Mouse (Mus musculus) spleen, adult 2 months (tissue): ENCODE data around the gene Hnrnpl. TPM values are rescaled to one million over a fixed set of nuclear protein-coding genes. Genes with fewer than 3 reads are reported as not detected.
A peak's percentile ranks its signal among the peaks of the same experiment; 100 is the strongest.
"Not testable (repeated sequence)": the region's sequence is repeated elsewhere in the genome, so short reads cannot be mapped to it uniquely, and the experiment has no call there.

Source experiments
- DNase-seq, 2 experiments: peaks; one replicate each; pipeline versions ENCODE4 v3.0.0 to v3.0.0-alpha.2; 2012 to 2021; ENCODE audit warnings: low spot score in 2 of 2, low read depth in 1 of 2
- H3K27ac ChIP-seq: fragments of 200-500 bp; 2 replicates; pipeline ENCODE4 v1.5.1; 2012; ENCODE audit warnings: low read length, inconsistent platforms; ENCODE audit not compliant: insufficient read depth
- H3K27me3 ChIP-seq: fragments of 200-500 bp; 2 replicates; pipeline ENCODE4 v1.6.1; 2012; ENCODE audit warnings: mild to moderate bottlenecking, moderate library complexity, low read length, inconsistent platforms; ENCODE audit not compliant: control insufficient read depth, insufficient read depth
- H3K36me3 ChIP-seq: fragments of 200-500 bp; 2 replicates; pipeline ENCODE4 v1.6.1; 2012; ENCODE audit warnings: mild to moderate bottlenecking, low read length, inconsistent platforms; ENCODE audit not compliant: control insufficient read depth, insufficient read depth
- H3K4me1 ChIP-seq: fragments of 200-500 bp; 2 replicates; pipeline ENCODE4 v1.6.1; 2011; ENCODE audit warnings: inconsistent platforms; ENCODE audit not compliant: control insufficient read depth, insufficient read depth, insufficient read length
- H3K4me3 ChIP-seq: fragments of 200-500 bp; 2 replicates; pipeline ENCODE4 v1.5.1; 2011; ENCODE audit warnings: mild to moderate bottlenecking, inconsistent platforms; ENCODE audit not compliant: insufficient read depth, insufficient read length; ENCODE audit errors: extremely low read depth
- CTCF ChIP-seq: fragments of 200-500 bp; IDR thresholded peaks from 2 replicates; pipeline ENCODE4 v1.5.1; 2011; ENCODE audit warnings: mild to moderate bottlenecking, inconsistent platforms; ENCODE audit not compliant: insufficient read depth, insufficient read length, insufficient replicate concordance; ENCODE audit errors: extremely low read depth
- POLR2A ChIP-seq: fragments of 200-500 bp; IDR thresholded peaks from 2 replicates; pipeline ENCODE4 v1.6.1; 2011; ENCODE audit warnings: low read depth, low read length, inconsistent platforms
- WGBS: fragments of 180-500 bp; shearing (Covaris S2); methylation state at CpG from one replicate; pipeline ENCODE4 v1.1.7; 2018; 5-methylcytosine and 5-hydroxymethylcytosine counted together
- polyA plus RNA-seq: library from polyadenylated mRNA; depleted of rRNA; stranded (reverse); fragments of >200 nt; gene quantifications from 2 replicates; pipeline ENCODE4 v1.2.3, GENCODE M21; 2012; rRNA removed

The Hnrnpl gene
- polyA plus RNA-seq, 1 experiment = 209 TPM

DNA sequence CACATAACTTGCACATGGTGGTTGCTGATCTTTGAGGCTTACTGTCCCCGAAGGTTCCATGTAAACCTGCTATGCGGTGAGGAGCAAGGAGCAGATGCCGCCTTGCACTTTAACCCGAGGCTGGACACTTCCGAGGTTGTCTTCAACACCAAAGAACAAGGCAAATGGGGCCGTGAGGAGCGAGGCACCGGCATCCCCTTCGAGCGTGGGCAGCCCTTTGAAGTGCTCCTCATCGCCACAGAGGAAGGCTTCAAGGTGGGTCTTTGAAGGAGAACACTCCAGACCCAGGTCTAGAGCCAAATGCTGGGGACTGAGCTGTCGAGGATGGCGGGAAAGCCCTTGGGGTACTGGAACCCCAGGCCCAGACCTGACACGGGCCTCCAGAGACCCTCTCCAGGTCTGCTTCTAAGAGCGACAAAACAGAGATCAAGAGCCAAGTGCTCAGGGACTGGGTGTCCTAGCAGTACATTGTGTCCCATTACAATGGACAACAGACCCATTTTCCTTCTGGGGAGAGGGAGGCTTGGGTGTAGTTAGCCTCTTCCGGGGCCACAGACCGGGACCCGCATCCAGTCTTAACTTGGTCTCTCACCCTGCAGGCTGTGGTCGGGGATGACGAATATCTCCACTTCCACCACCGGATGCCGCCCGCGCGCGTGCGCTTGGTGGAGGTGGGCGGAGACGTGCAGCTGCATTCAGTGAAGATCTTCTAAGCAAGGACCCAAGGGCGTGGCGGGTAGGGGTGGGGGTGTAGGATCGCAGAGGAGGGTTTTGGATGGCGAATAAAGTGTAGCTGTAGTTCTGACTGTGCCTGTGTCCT, 57.4 kb downstream of the Hnrnpl start:
- WGBS = 25% methylated on average over 33 of the region's 33 CpGs
- peaks cover 15% of the 10 kb centered on the region; the same call in 1 of the 2 replicates for H3K4me1 ChIP-seq
- peak overlapping the region; percentile 88 for H3K27ac ChIP-seq
- peak; percentile 85 to 92 for DNase-seq
- peak overlapping the region; percentile 49; the same call in 1 of the 2 replicates for H3K4me3 ChIP-seq
- H3K27me3 ChIP-seq = no peaks in the 10 kb centered on the region
- no peak for TF ChIP-seq CTCF
- TF ChIP-seq POLR2A = peak; percentile 69
- no peaks in the 10 kb centered on the region for H3K36me3 ChIP-seq

DNA sequence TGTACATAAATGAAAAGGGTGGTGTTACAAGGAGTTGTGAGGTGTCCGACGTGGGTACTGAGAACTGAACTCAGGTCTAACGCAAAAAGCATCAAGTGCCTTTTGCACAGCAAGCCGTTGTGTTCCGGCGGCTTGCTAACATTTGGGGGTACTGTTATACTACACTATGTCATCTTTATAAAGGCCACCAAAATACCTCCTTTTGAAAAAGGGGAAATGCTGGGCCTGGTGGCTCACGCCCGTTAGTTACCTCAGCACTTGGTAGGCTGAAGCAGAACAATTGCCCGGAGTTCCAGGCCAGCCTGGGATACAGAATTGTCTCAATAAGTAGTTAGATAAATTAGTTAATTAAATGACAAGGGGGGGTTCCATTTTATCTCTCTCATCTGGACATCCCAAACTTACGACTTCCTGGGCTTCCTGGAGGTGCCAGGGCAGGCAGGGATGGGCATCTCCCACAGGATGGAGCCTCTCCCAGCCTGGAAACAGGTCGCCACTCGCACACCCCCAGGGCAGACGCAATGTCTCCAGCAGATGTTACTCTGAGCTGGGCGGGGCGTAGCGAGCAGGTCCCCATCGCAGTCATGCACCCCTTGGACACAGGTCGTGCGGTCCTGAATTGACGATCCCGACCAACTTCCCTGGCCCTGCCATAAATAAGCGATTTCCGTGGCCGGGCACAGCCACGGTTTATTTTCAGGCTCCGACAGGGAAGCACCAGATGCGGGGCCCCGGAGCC, 58.6 kb downstream of the Hnrnpl start:
- TF ChIP-seq POLR2A (no peak), CTCF (no peak)
- peak in 1 of 2 experiments; percentile 5 for DNase-seq
- 88% methylated on average over 28 of the region's 28 CpGs for WGBS
- Histone ChIP-seq H3K4me3 (no peak overlapping the region), H3K4me1 (peaks cover 15% of the 10 kb centered on the region; the same call in 1 of the 2 replicates), H3K27ac (peak overlapping the region; percentile 54; the same call in 1 of the 2 replicates), H3K27me3 (no peaks in the 10 kb centered on the region), H3K36me3 (no peaks in the 10 kb centered on the region)

DNA sequence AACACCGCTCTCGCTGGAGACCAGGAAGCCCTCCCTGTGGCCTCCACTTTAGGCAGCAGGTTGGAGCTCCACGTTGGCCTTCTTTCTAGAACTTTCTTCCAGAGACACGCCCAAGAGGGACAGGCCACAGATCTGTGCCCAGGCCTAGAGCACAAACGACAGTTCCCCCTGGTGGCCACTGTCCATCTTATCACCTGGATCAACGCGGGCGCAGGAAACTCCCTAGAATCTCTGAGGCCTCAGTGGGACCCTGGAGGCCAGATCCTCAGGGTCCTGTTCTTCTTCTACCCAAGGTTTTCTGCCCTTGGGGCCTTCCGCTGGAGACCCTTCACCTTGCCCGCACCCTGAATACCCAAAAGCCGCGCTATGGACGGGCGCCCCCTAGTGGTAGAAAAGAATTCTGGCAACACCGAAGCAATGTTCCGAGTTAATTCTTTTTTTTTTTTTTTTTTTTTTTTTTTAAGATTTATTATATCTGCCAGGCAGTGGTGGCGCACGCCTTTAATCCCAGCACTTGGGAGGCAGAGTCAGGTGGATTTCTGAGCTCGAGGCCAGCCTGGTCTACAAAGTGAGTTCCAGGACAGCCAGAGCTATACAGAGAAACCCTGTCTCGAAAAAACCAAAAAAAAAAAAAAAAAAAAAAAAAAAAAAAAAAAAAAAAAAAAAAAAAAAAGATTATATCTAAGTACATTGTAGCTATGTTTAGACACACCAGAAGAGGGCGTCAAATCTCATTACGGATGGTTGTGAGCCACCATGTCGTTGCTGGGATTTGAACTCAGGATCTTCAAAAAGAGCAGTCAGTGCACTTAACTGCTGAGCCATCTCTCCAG, 59.4 kb downstream of the Hnrnpl start:
- DNase-seq = peak; percentile 66 to 78
- peak; percentile 54; the same call in 1 of the 2 replicates for TF ChIP-seq CTCF
- Histone ChIP-seq H3K4me3 (peak overlapping the region; percentile 52), H3K27ac (peak overlapping the region; percentile 54; the same call in 1 of the 2 replicates), H3K4me1 (peaks cover 15% of the 10 kb centered on the region; the same call in 1 of the 2 replicates)
- H3K36me3 ChIP-seq, H3K27me3 ChIP-seq: not testable (repeated sequence)
- 19% methylated on average over 23 of the region's 23 CpGs for WGBS

DNA sequence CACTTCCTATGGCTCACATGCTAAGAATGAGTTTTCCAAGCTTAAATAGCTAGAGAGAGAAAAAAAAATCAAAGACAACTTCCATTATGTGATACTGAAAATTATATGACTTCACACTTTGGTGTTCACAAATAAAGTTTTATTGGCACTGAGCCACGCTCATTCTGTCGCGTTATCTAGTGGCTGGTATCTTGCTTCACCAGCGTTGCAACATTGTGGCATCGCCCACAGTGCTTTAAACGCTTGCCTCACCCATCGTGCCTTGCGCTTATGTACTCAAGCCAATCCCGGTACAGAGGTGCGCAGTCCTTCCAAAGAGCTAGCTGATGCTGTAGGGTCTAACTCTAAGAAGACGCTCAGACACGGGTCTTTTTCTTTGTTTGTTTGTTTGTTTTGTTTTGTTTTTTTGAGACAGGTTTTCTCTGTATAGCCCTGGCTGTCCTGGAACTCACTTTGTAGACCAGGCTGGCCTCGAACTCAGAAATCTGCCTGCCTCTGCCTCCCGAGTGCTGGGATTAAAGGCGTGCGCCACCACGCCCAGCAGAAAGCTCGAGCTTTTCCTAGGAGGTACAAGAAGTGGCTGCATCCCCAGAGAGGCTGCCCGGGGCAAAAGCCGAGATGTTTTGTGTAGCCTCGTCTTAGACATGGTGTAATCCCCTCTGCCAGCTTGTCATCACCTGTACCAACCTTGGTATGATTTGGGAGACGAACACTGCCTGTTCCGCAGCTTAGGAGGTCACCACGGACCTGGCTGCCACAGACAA, 62.7 kb downstream of the Hnrnpl start:
- WGBS = 88% methylated on average over 24 of the region's 24 CpGs
- no peak overlapping the region for H3K27ac ChIP-seq
- no peak overlapping the region for H3K4me3 ChIP-seq
- DNase-seq = no peak
- H3K4me1 ChIP-seq = peaks cover 12% of the 10 kb centered on the region; the same call in 1 of the 2 replicates
- H3K36me3 ChIP-seq = no peaks in the 10 kb centered on the region
- TF ChIP-seq POLR2A (no peak), CTCF (no peak)
- no peaks in the 10 kb centered on the region for H3K27me3 ChIP-seq

Other genes with a start within 250 kb of the Hnrnpl start
- gene Samd4b, start 210.4 kb upstream of the Hnrnpl start, polyA plus RNA-seq = 48.2 and 68.2 TPM in 2 replicates
- 13.2 and 17.6 TPM in 2 replicates for gene Pak4, start 210.4 kb upstream of the Hnrnpl start, polyA plus RNA-seq
- gene Acp7, start 177.2 kb upstream of the Hnrnpl start, polyA plus RNA-seq = not detected in 2 replicates
- 3.7 and 4.7 TPM in 2 replicates for gene Fbxo27, start 115.7 kb upstream of the Hnrnpl start, polyA plus RNA-seq
- 5.9 and 7.6 TPM in 2 replicates for gene Fbxo17, start 91.7 kb upstream of the Hnrnpl start, polyA plus RNA-seq
- gene Mrps12, start 66.7 kb upstream of the Hnrnpl start, polyA plus RNA-seq = 34.5 and 41.9 TPM in 2 replicates
- 21.5 and 28.8 TPM in 2 replicates for gene Sars2, start 66.5 kb upstream of the Hnrnpl start, polyA plus RNA-seq
- not detected in 2 replicates for gene Ccer2, start 52.4 kb upstream of the Hnrnpl start, polyA plus RNA-seq
- 48.4 and 53.3 TPM in 2 replicates for gene Sirt2, start 41.8 kb upstream of the Hnrnpl start, polyA plus RNA-seq
- 51.1 and 67.9 TPM in 2 replicates for gene Nfkbib, start 41.0 kb upstream of the Hnrnpl start, polyA plus RNA-seq
- 35.4 and 36.4 TPM in 2 replicates for gene Rinl, start 19.6 kb upstream of the Hnrnpl start, polyA plus RNA-seq
- gene Ech1, start 16.7 kb downstream of the Hnrnpl start, polyA plus RNA-seq = 101 and 108 TPM in 2 replicates
- gene Lgals4, start 25.3 kb downstream of the Hnrnpl start, polyA plus RNA-seq = 11.6 and 13.3 TPM in 2 replicates
- gene Lgals7, start 55.3 kb downstream of the Hnrnpl start, polyA plus RNA-seq = 0.34 and 0.48 TPM in 2 replicates
- 0.13 and 0.14 TPM in 2 replicates for gene Capn12, start 72.9 kb downstream of the Hnrnpl start, polyA plus RNA-seq
- gene Actn4, start 153.8 kb downstream of the Hnrnpl start, polyA plus RNA-seq = 156 and 192 TPM in 2 replicates
- gene Eif3k, start 173.3 kb downstream of the Hnrnpl start, polyA plus RNA-seq = 218 and 234 TPM in 2 replicates
- gene Map4k1, start 173.5 kb downstream of the Hnrnpl start, polyA plus RNA-seq = 174 and 236 TPM in 2 replicates